Mouse (Mus musculus) liver, embryonic 14.5 days (tissue): ENCODE measurements around the gene Smoc2. TPM values are rescaled to one million over a fixed set of nuclear protein-coding genes. Genes with fewer than 3 reads are reported as not detected.

Source experiments
- ATAC-seq: fragments of 200-750 bp; cut with Nextera tagmentation; 2 replicates; pipeline ENCODE4 v1.8.0; 2017; ENCODE audit warnings: moderate number of reproducible peaks, mild to moderate bottlenecking, moderate library complexity; ENCODE audit not compliant: insufficient read depth
- DNase-seq, 3 experiments: peaks; one replicate each; pipeline ENCODE4 v3.0.0-alpha.2; 2012 to 2013; ENCODE audit warnings: low read depth in 3 of 3, low spot score in 3 of 3
- H3K27ac ChIP-seq: fragments of 300-500 bp; sonication (generic); 2 replicates; pipeline ENCODE4 v1.5.1; 2014; ENCODE audit warnings: moderate library complexity, mild to moderate bottlenecking, control low read depth, inconsistent platforms
- H3K27me3 ChIP-seq: fragments of 300-500 bp; sonication (generic); 2 replicates; pipeline ENCODE4 v1.6.1; 2014; ENCODE audit warnings: mild to moderate bottlenecking, low read length, moderate library complexity; ENCODE audit not compliant: control insufficient read depth, insufficient read depth
- H3K36me3 ChIP-seq: fragments of 300-500 bp; sonication (generic); replicated peaks from 2 replicates; pipeline ENCODE4 v1.6.1; 2014; ENCODE audit warnings: low read depth; ENCODE audit not compliant: control insufficient read depth, insufficient read depth
- H3K4me1 ChIP-seq, 2 experiments: fragments of 200-500 bp in 1 of 2; fragments of 300-500 bp in 1 of 2; sonication (generic) in 1 of 2; replicated peaks; 2 replicates each; pipeline ENCODE4 v1.6.1; 2012 to 2014; ENCODE audit warnings: antibody characterized with exemption in 1 of 2, inconsistent platforms in 1 of 2, low read length in 1 of 2; ENCODE audit not compliant: control insufficient read depth in 2 of 2, insufficient read depth in 2 of 2
- H3K4me2 ChIP-seq: fragments of 300-500 bp; sonication (generic); 2 replicates; pipeline ENCODE4 v1.6.1; 2014; ENCODE audit warnings: low read depth, mild to moderate bottlenecking, control low read depth, moderate library complexity
- H3K4me3 ChIP-seq, 2 experiments: fragments of 200-500 bp in 1 of 2; fragments of 300-500 bp in 1 of 2; sonication (generic) in 1 of 2; 2 replicates each; pipeline ENCODE4 v1.5.1; 2012 to 2014; ENCODE audit warnings: low read depth in 2 of 2, low read length in 2 of 2, mild to moderate bottlenecking in 2 of 2, control low read depth in 1 of 2, inconsistent platforms in 1 of 2, moderate library complexity in 1 of 2; ENCODE audit not compliant: insufficient read depth in 1 of 2
- H3K9ac ChIP-seq: fragments of 300-500 bp; sonication (generic); replicated peaks from 2 replicates; pipeline ENCODE4 v1.6.1; 2014; ENCODE audit warnings: mild to moderate bottlenecking, control low read depth, moderate library complexity
- H3K9me3 ChIP-seq: fragments of 300-500 bp; sonication (generic); 2 replicates; pipeline ENCODE4 v1.6.1; 2016; ENCODE audit warnings: low read length, mixed read lengths; ENCODE audit not compliant: control insufficient read depth
- CTCF ChIP-seq: IDR thresholded peaks from 2 replicates; pipeline ENCODE4 v1.5.1; 2016; ENCODE audit warnings: antibody characterized with exemption, low read depth, control low read depth
- EP300 ChIP-seq: IDR thresholded peaks from 2 replicates; pipeline ENCODE4 v1.6.1; 2016; ENCODE audit warnings: antibody characterized with exemption, low read depth
- WGBS: fragments of 180-500 bp; shearing (Covaris S2); extraction: QIAGEN DNeasy Blood & Tissue Kit; methylation state at CpG from one replicate; pipeline ENCODE4 v1.1.7; 2014; ENCODE audit not compliant: insufficient replicate concordance; 5-methylcytosine and 5-hydroxymethylcytosine counted together
- polyA plus RNA-seq, 2 experiments: library from polyadenylated mRNA; depleted of rRNA in 1 of 2; stranded (reverse) in 1 of 2; unstranded in 1 of 2; fragments of >200 nt; fragmentation: Nextera tagmentation in 1 of 2; extraction: Ambion mirVana in 1 of 2; gene quantifications; 2 replicates each; pipeline versions ENCODE4 v1.2.1 to v1.2.3; 2012 to 2014

The Smoc2 gene
- polyA plus RNA-seq, 2 experiments, result 2.4 to 3.8 TPM

DNA sequence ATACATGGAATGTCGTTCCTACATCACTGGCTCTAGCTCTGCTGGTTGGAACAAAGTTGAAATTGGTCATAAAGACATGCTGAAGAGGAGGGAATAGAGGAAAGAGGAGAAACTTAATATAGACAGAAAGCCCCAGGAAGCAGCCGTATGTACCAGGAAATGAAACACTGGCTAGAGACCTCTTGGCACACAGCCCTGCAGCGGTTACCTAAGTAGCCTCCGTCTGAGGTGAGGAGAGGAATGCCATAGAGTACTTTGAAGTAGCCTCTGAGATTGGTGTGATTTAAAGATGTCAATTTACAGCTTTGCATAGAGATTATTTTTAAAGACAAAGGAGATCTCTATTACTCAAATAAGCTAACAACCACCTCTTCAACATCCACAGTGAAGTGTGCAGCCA is 155.4 kb downstream of the Smoc2 start:
- H3K27ac ChIP-seq, result no peak overlapping the region
- H3K27me3 ChIP-seq, result no peaks in the 10 kb centered on the region
- no peaks in the 10 kb centered on the region for H3K4me1 ChIP-seq
- H3K4me3 ChIP-seq, result no peak overlapping the region
- H3K36me3 ChIP-seq, result no peaks in the 10 kb centered on the region
- no peak overlapping the region for H3K4me2 ChIP-seq
- H3K9me3 ChIP-seq, result no peaks in the 10 kb centered on the region
- TF ChIP-seq CTCF (no peak), EP300 (no peak)
- no peak for ATAC-seq
- WGBS, result 60% methylated on average over 4 of the region's 4 CpGs
- no peak overlapping the region for H3K9ac ChIP-seq
- DNase-seq, result no peak

DNA sequence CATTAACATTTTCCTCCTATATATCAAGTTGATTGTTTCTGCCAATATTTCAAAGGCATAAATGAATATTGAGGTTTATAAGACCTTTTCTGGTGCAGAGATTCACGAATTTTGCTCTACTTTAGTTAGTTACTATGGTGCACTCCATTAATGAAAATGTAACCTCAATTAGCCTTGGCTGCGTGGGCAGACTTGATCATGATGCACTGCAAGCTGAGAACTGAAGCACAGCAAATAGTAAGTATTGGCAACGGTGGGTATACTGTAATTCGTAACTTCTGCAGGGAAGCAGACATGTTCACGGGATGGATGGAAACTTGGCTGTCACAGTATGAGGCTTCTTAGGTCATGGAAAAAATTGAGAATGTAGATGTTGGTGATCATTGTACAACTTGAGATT is 166.3 kb downstream of the Smoc2 start:
- no peaks in the 10 kb centered on the region for H3K27me3 ChIP-seq
- no peak overlapping the region for H3K9ac ChIP-seq
- no peaks in the 10 kb centered on the region for H3K36me3 ChIP-seq
- no peaks in the 10 kb centered on the region for H3K9me3 ChIP-seq
- ATAC-seq (no peak), DNase-seq (no peak)
- H3K4me3 ChIP-seq, result no peak overlapping the region
- 54% methylated on average over 5 of the region's 5 CpGs for WGBS
- no peak overlapping the region for H3K4me2 ChIP-seq
- TF ChIP-seq CTCF, result no peak
- TF ChIP-seq EP300, result no peak
- H3K4me1 ChIP-seq, result no peaks in the 10 kb centered on the region
- H3K27ac ChIP-seq, result no peak overlapping the region

DNA sequence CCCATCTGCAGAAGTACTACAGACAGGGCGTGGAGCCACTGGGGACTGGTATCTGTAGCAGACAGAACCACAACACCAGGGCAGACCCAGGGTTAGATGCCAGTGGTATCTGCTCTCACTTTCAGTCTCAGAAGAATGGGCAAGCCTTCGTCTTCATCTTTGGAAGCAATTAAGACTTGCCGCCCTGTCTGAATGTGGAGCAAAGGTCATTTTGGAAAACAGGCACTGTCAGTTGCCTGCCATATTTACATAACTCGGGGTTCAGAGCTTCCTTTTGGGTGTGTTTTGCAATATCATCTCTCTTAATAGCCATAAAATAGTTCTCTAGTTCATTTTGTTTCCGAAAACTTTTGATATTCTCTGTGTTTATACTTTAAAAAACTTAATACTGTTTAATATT is 168.0 kb downstream of the Smoc2 start:
- Histone ChIP-seq H3K4me2 (no peak overlapping the region), H3K36me3 (no peaks in the 10 kb centered on the region), H3K4me1 (no peaks in the 10 kb centered on the region), H3K27me3 (no peaks in the 10 kb centered on the region), H3K9me3 (no peaks in the 10 kb centered on the region), H3K9ac (no peak overlapping the region), H3K4me3 (no peak overlapping the region), H3K27ac (no peak overlapping the region)
- ATAC-seq (no peak), DNase-seq (no peak)
- TF ChIP-seq CTCF, result no peak
- no peak for TF ChIP-seq EP300
- WGBS, result 54% methylated on average over 5 of the region's 5 CpGs

Other genes starting within 250 kb of the Smoc2 start
- not detected in 2 replicates for gene Gm7358, start 220.0 kb upstream of the Smoc2 start, polyA plus RNA-seq (2012; rRNA removed)
- gene Gm7358, start 220.0 kb upstream of the Smoc2 start, polyA plus RNA-seq (2014; fragmentation: Nextera tagmentation; extraction: Ambion mirVana), result not detected in 2 replicates
- 0.84 and 0.98 TPM in 2 replicates for gene Dact2, start 75.2 kb upstream of the Smoc2 start, polyA plus RNA-seq (2012; rRNA removed)
- gene Dact2, start 75.2 kb upstream of the Smoc2 start, polyA plus RNA-seq (2014; fragmentation: Nextera tagmentation; extraction: Ambion mirVana), result 0.47 and 0.90 TPM in 2 replicates